Mouse (Mus musculus) myocyte (in vitro differentiated cells): Measurements from ENCODE around the gene Sult2b1.

Experiments used
- CEBPB ChIP-seq: IDR thresholded peaks from 2 replicates; pipeline ENCODE4 v1.6.1; 2011; ENCODE audit warnings: mild to moderate bottlenecking, moderate library complexity; ENCODE audit not compliant: poor library complexity, insufficient read depth, severe bottlenecking
- E2F4 ChIP-seq: IDR thresholded peaks from one replicate; pipeline ENCODE4 v1.6.1; 2011; ENCODE audit warnings: mild to moderate bottlenecking, control low read depth, moderate library complexity; ENCODE audit not compliant: insufficient read depth
- MAX ChIP-seq: IDR thresholded peaks from one replicate; pipeline ENCODE4 v1.6.1; 2011; ENCODE audit warnings: low read depth, mild to moderate bottlenecking, control low read depth
- MYOD1 ChIP-seq, 3 experiments: IDR thresholded peaks; one replicate each; pipeline ENCODE4 v1.6.1; 2011; ENCODE audit warnings: control low read depth in 2 of 3, low read depth in 2 of 3, mild to moderate bottlenecking in 2 of 3, moderate library complexity in 1 of 3; ENCODE audit not compliant: insufficient read length in 2 of 3, control insufficient read depth in 1 of 3
- MYOG ChIP-seq, 3 experiments: IDR thresholded peaks; one replicate each; pipeline ENCODE4 v1.6.1; 2011; ENCODE audit warnings: control low read depth in 2 of 3, low read depth in 2 of 3, mild to moderate bottlenecking in 2 of 3; ENCODE audit not compliant: insufficient read length in 2 of 3, control insufficient read depth in 1 of 3, insufficient read depth in 1 of 3
- POLR2A ChIP-seq: IDR thresholded peaks from one replicate; pipeline ENCODE4 v1.6.1; 2011; ENCODE audit warnings: low read depth, mild to moderate bottlenecking, control low read depth, moderate library complexity; ENCODE audit not compliant: insufficient read length
- POLR2AphosphoS2 ChIP-seq: IDR thresholded peaks from one replicate; pipeline ENCODE4 v1.6.1; 2011; ENCODE audit warnings: low read depth, control low read depth; ENCODE audit not compliant: insufficient read length
- REST ChIP-seq: IDR thresholded peaks from one replicate; pipeline ENCODE4 v1.6.1; 2011; ENCODE audit warnings: mild to moderate bottlenecking, control low read depth, moderate library complexity; ENCODE audit not compliant: insufficient read depth, insufficient read length
- SRF ChIP-seq: IDR thresholded peaks from one replicate; pipeline ENCODE4 v1.6.1; 2011; ENCODE audit warnings: low read depth; ENCODE audit not compliant: control insufficient read depth, insufficient read length
- TCF12 ChIP-seq: IDR thresholded peaks from one replicate; pipeline ENCODE4 v1.6.1; 2011; ENCODE audit warnings: mild to moderate bottlenecking, control low read depth; ENCODE audit not compliant: poor library complexity, insufficient read depth, severe bottlenecking
- USF1 ChIP-seq: IDR thresholded peaks from one replicate; pipeline ENCODE4 v1.6.1; 2011; ENCODE audit warnings: low read depth, mild to moderate bottlenecking, control low read depth, moderate library complexity

- TF ChIP-seq MYOG (IDR thresholded peaks at IDR 0.05; ENCODE audit: control insufficient read depth in 1 of 3, insufficient read depth in 1 of 3, insufficient read length in 2 of 3, low read depth in 2 of 3) (no peak), POLR2A (no peak), E2F4 (no peak), MAX (no peak), CEBPB (no peak), POLR2AphosphoS2 (no peak), USF1 (no peak), SRF (no peak), TCF12 (no peak), MYOD1 (IDR thresholded peaks at IDR 0.05; ENCODE audit: control insufficient read depth in 1 of 3, insufficient read length in 2 of 3, low read depth in 2 of 3) (no peak), REST (no peak)
These were observed 42.7 kb downstream of the Sult2b1 start for GRCm38 (mm10) chr7:45741777-45742176.
